Mouse (Mus musculus): ENCODE measurements around the gene Lonp1. TPM values are rescaled to one million over a fixed set of nuclear protein-coding genes. Genes with fewer than 3 reads are reported as not detected.
A peak's percentile ranks its signal among the peaks of the same experiment; 100 is the strongest.

The Lonp1 gene
- polyA plus RNA-seq, 1 experiment: 278 TPM

DNA sequence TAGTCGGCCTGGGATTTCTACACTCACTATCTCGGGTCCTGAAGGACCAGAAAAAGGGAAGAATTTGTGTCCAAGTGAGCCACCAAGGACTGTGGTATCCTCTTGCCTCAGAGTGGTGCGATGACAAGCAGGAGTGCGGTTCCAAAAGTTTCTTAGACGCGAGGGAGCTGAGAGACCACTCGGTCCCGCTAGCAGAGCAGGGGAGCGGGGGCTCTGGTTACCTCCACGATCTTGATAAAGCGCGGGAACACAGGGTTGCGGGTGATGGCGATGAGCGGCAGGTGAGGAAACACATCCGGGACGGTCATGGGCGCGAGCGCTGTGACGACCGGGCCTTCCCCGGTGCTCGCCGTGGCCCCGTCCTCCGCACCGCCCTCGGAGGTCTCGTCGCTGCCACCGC lies 427 bp downstream of the Lonp1 start:
- TF ChIP-seq TCF3 (IDR thresholded peaks at IDR 0.05; ENCODE audit: insufficient read length, low read depth) (no peak), POLR2AphosphoS2 (IDR thresholded peaks at IDR 0.05; ENCODE audit: insufficient read length, low read depth) (peak; percentile 17), POLR2A (IDR thresholded peaks at IDR 0.05; ENCODE audit: insufficient read length, low read depth) (no peak), E2F4 (IDR thresholded peaks at IDR 0.05; ENCODE audit: insufficient read depth) (no peak), USF1 (IDR thresholded peaks at IDR 0.05; ENCODE audit: low read depth) (no peak), CEBPB (IDR thresholded peaks at IDR 0.05; ENCODE audit: insufficient read depth, poor library complexity, severe bottlenecking) (no peak)
- Histone ChIP-seq H3ac (ENCODE audit: control insufficient read depth, insufficient read length) (peak overlapping the region; percentile 94), H3K36me3 (ENCODE audit: control insufficient read depth, insufficient read depth) (peaks cover 39% of the 10 kb centered on the region), H3K4me2 (ENCODE audit: low read depth) (peak overlapping the region; percentile 92), H3K4me3 (peak overlapping the region; percentile 93), H3K27me3 (ENCODE audit: control insufficient read depth, insufficient read depth, insufficient read length) (peaks cover 4% of the 10 kb centered on the region), H3K79me2 (ENCODE audit: control insufficient read depth, insufficient read depth) (peaks cover 39% of the 10 kb centered on the region)

DNA sequence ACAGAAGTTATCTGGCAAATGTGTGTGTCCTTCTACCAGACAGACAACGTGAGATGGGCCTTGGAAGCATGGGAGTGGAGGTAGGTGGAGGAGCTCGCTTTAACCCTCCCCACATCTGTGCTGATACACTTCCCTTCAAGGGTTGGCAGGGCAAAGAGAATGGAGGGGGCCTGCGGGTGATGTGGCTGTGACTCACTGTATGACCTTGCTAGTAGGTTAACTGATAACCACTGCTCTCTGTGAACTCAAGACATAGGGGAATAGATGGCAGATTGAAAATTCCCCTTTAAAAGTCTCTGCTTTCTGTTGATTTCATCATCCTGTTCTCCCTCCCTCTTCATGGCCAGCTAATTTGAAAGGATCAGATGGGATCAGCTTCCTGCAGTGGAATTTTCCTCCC lies 1.2 kb downstream of the Lonp1 start:
- Histone ChIP-seq H3K4me2 (ENCODE audit: low read depth) (peak overlapping the region; percentile 92), H3ac (ENCODE audit: control insufficient read depth, insufficient read length) (peak overlapping the region; percentile 94), H3K4me3 (peak overlapping the region; percentile 93), H3K36me3 (ENCODE audit: control insufficient read depth, insufficient read depth) (peaks cover 44% of the 10 kb centered on the region), H3K79me2 (ENCODE audit: control insufficient read depth, insufficient read depth) (peaks cover 39% of the 10 kb centered on the region), H3K27me3 (ENCODE audit: control insufficient read depth, insufficient read depth, insufficient read length) (peaks cover 4% of the 10 kb centered on the region)
- TF ChIP-seq USF1 (IDR thresholded peaks at IDR 0.05; ENCODE audit: low read depth) (no peak), E2F4 (IDR thresholded peaks at IDR 0.05; ENCODE audit: insufficient read depth) (no peak), MYOG (IDR thresholded peaks at IDR 0.05; ENCODE audit: control insufficient read depth in 1 of 3, insufficient read depth in 1 of 3, insufficient read length in 2 of 3, low read depth in 2 of 3) (no peak), POLR2AphosphoS2 (IDR thresholded peaks at IDR 0.05; ENCODE audit: insufficient read length, low read depth) (peak; percentile 79), CEBPB (IDR thresholded peaks at IDR 0.05; ENCODE audit: insufficient read depth, poor library complexity, severe bottlenecking) (peak; percentile 90), POLR2A (IDR thresholded peaks at IDR 0.05; ENCODE audit: insufficient read length, low read depth) (peak; percentile 45), TCF3 (IDR thresholded peaks at IDR 0.05; ENCODE audit: insufficient read length, low read depth) (no peak), MAX (IDR thresholded peaks at IDR 0.05; ENCODE audit: low read depth) (no peak)

DNA sequence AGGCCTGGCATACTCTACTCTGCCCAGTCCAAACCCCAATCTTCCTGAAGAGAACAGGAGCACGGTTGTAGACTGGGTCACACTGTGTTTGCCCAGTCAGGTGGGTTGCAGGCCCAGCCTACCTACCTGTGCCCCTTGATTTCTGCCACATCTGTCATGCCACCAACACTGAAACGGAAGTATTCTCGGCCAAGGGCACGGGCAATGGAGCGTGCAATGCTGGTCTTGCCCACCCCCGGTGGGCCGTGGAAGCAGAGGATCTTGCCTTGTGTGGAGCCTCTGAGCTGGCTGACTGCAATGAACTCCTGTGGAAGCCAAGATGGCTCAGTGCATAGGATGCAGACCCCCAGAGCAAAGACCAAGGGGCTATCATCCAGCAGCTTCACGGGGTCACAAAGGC lies 9.1 kb downstream of the Lonp1 start:
- no peak overlapping the region for H3ac ChIP-seq (ENCODE audit: control insufficient read depth, insufficient read length)
- no peak overlapping the region for H3K4me2 ChIP-seq (ENCODE audit: low read depth)
- no peak overlapping the region for H3K4me3 ChIP-seq
- H3K27me3 ChIP-seq (ENCODE audit: control insufficient read depth, insufficient read depth, insufficient read length): no peaks in the 10 kb centered on the region
- peaks cover 47% of the 10 kb centered on the region for H3K79me2 ChIP-seq (ENCODE audit: control insufficient read depth, insufficient read depth)
- TF ChIP-seq MAX (IDR thresholded peaks at IDR 0.05; ENCODE audit: low read depth) (no peak), E2F4 (IDR thresholded peaks at IDR 0.05; ENCODE audit: insufficient read depth) (no peak), MYOD1 (IDR thresholded peaks at IDR 0.05; ENCODE audit: control insufficient read depth in 1 of 3, insufficient read length in 2 of 3, low read depth in 2 of 3) (no peak), POLR2AphosphoS2 (IDR thresholded peaks at IDR 0.05; ENCODE audit: insufficient read length, low read depth) (peak; percentile 8), USF1 (IDR thresholded peaks at IDR 0.05; ENCODE audit: low read depth) (no peak), POLR2A (IDR thresholded peaks at IDR 0.05; ENCODE audit: insufficient read length, low read depth) (peak; percentile 42)
- H3K36me3 ChIP-seq (ENCODE audit: control insufficient read depth, insufficient read depth): peaks cover 55% of the 10 kb centered on the region

DNA sequence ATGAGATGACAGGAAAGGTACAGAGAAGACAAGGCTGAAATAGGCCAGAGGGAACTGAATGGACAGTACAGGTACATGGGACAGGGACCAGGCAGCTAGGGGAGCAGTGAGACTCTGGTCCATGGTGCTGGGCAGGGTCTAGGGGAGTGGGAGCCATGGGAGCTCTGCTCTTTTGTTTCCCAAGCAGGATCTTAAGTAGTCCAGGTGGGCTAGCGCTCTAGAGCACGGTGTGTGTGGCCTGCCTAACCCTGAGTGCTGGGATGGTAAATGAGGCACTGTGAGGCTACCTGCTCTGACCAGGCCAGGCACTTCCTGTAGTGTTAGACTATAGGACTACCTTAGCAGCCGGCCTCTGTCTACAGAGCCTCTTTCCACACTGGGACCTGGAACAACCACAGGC lies 10.0 kb downstream of the Lonp1 start:
- TF ChIP-seq POLR2AphosphoS2 (IDR thresholded peaks at IDR 0.05; ENCODE audit: insufficient read length, low read depth) (peak; percentile 80), MYOD1 (IDR thresholded peaks at IDR 0.05; ENCODE audit: control insufficient read depth in 1 of 3, insufficient read length in 2 of 3, low read depth in 2 of 3) (no peak), POLR2A (IDR thresholded peaks at IDR 0.05; ENCODE audit: insufficient read length, low read depth) (peak; percentile 49), TCF3 (IDR thresholded peaks at IDR 0.05; ENCODE audit: insufficient read length, low read depth) (no peak)
- no peak overlapping the region for H3ac ChIP-seq (ENCODE audit: control insufficient read depth, insufficient read length)
- H3K36me3 ChIP-seq (ENCODE audit: control insufficient read depth, insufficient read depth): peaks cover 48% of the 10 kb centered on the region
- H3K79me2 ChIP-seq (ENCODE audit: control insufficient read depth, insufficient read depth): peaks cover 43% of the 10 kb centered on the region
- H3K4me3 ChIP-seq: no peak overlapping the region
- no peaks in the 10 kb centered on the region for H3K27me3 ChIP-seq (ENCODE audit: control insufficient read depth, insufficient read depth, insufficient read length)
- H3K4me2 ChIP-seq (ENCODE audit: low read depth): no peak overlapping the region

DNA sequence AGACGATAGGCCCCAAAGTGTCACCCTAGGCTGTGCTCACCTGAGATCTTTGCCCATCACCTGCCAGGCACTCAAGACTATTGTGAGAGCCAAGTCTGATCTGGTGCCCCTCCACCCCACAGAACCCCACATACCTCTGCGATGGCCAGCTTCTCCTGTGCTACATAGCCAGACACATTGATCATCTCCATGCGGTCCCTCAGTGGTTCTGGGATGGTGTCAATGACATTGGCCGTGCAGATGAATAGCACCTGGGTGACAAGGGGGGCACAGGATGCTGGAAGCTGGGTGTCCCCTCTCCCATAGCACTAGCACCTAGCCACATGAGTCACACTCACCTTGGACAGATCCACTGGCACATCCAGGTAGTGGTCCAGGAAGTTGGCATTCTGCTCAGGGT lies 10.9 kb downstream of the Lonp1 start:
- TF ChIP-seq POLR2AphosphoS2 (IDR thresholded peaks at IDR 0.05; ENCODE audit: insufficient read length, low read depth) (peak; percentile 78), TCF3 (IDR thresholded peaks at IDR 0.05; ENCODE audit: insufficient read length, low read depth) (no peak)
- Histone ChIP-seq H3K79me2 (ENCODE audit: control insufficient read depth, insufficient read depth) (peaks cover 43% of the 10 kb centered on the region), H3K36me3 (ENCODE audit: control insufficient read depth, insufficient read depth) (peaks cover 41% of the 10 kb centered on the region), H3K27me3 (ENCODE audit: control insufficient read depth, insufficient read depth, insufficient read length) (no peaks in the 10 kb centered on the region), H3K4me3 (no peak overlapping the region), H3ac (ENCODE audit: control insufficient read depth, insufficient read length) (no peak overlapping the region), H3K4me2 (ENCODE audit: low read depth) (no peak overlapping the region)

DNA sequence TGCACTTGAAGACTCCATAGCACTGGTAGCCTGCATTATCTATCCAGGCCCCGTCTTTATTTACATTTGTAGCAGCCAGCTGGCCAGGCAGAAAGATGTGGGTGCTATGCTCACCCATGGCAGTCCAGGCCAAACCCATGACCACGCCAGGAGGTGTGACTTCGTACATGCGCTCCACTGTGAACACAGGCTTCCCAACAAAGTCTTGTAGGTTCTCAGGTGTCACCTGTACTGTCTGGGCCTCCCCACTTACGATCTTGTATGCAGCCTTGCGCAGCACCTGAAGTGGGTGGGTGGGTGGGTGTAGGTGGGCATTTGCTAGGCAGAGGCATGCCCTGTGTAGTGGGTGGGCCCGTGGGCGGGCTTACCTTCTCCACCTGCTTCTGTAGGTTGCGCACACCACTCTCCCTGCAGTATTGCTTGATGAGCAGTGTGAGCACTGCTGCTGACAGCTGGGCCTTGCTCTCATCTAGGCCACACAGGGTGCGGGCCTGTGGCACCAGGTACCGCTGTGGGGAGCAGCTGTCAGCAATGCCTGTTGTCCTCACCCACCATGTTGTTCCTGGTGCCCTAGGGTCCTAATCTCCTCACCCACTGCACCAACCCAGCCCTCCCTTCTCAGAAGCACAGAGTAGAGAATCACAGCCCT lies 11.4 kb downstream of the Lonp1 start:
- H3K36me3 ChIP-seq (ENCODE audit: control insufficient read depth, insufficient read depth): peaks cover 35% of the 10 kb centered on the region
- H3K79me2 ChIP-seq (ENCODE audit: control insufficient read depth, insufficient read depth): peaks cover 43% of the 10 kb centered on the region
- peak overlapping the region; percentile 73 for H3K4me3 ChIP-seq
- TF ChIP-seq MYOG (IDR thresholded peaks at IDR 0.05; ENCODE audit: control insufficient read depth in 1 of 3, insufficient read depth in 1 of 3, insufficient read length in 2 of 3, low read depth in 2 of 3): peak in 1 of 3 experiments; percentile 52
- no peak for TF ChIP-seq E2F4 (IDR thresholded peaks at IDR 0.05; ENCODE audit: insufficient read depth)
- TF ChIP-seq TCF3 (IDR thresholded peaks at IDR 0.05; ENCODE audit: insufficient read length, low read depth): no peak
- no peak for TF ChIP-seq SRF (IDR thresholded peaks at IDR 0.05; ENCODE audit: control insufficient read depth, insufficient read length, low read depth)
- no peak for TF ChIP-seq MAX (IDR thresholded peaks at IDR 0.05; ENCODE audit: low read depth)
- TF ChIP-seq MYOD1 (IDR thresholded peaks at IDR 0.05; ENCODE audit: control insufficient read depth in 1 of 3, insufficient read length in 2 of 3, low read depth in 2 of 3): peak in 1 of 3 experiments; percentile 40
- peak; percentile 41 for TF ChIP-seq POLR2A (IDR thresholded peaks at IDR 0.05; ENCODE audit: insufficient read length, low read depth)
- TF ChIP-seq REST (IDR thresholded peaks at IDR 0.05; ENCODE audit: insufficient read depth, insufficient read length): no peak
- TF ChIP-seq CEBPB (IDR thresholded peaks at IDR 0.05; ENCODE audit: insufficient read depth, poor library complexity, severe bottlenecking): no peak
- peak; percentile 85 for TF ChIP-seq POLR2AphosphoS2 (IDR thresholded peaks at IDR 0.05; ENCODE audit: insufficient read length, low read depth)
- no peak for TF ChIP-seq USF1 (IDR thresholded peaks at IDR 0.05; ENCODE audit: low read depth)
- TF ChIP-seq TCF12 (IDR thresholded peaks at IDR 0.05; ENCODE audit: insufficient read depth, poor library complexity, severe bottlenecking): no peak
- H3K4me2 ChIP-seq (ENCODE audit: low read depth): peak overlapping the region; percentile 95
- H3ac ChIP-seq (ENCODE audit: control insufficient read depth, insufficient read length): no peak overlapping the region
- no peaks in the 10 kb centered on the region for H3K27me3 ChIP-seq (ENCODE audit: control insufficient read depth, insufficient read depth, insufficient read length)
